Comparison of ENCODE assay signal across 23 mouse cellular contexts in genomic region chr3:98108416-98108815, GRCm38 (mm10). TPM values are rescaled to one million over a fixed set of nuclear protein-coding genes. Genes with fewer than 3 reads are reported as not detected.
DNase-seq lines count a peak whose midpoint lies in the region; ATAC-seq and TF ChIP-seq lines count a peak whose summit lies in the region.
"Had no signal": no experiment of that assay in that cellular context is flagged by ENCODE, and none has a peak within 500 bp of the region (broad histone marks: within the 10 kb centered on the region; RNA-seq: fewer than 3 reads in every experiment).

No protein-coding gene starts in this region.

- H3K4me1 ChIP-seq in kidney, postnatal 0 days (replicated peaks; ENCODE audit: insufficient read depth, low read length) = 0 out of 2 replicates have a peak, but pooled peaks cover 3% of the 10 kb centered on the region
- no peaks in the 10 kb centered on the region for H3K4me1 ChIP-seq in lung, embryonic 16.5 days (replicated peaks; ENCODE audit: control insufficient read depth, insufficient read depth, low read length)
- H3K4me1 ChIP-seq in embryonic facial prominence, embryonic 15.5 days = peaks cover 37% of the 10 kb centered on the region

- DNase-seq in kidney, postnatal 0 days (ENCODE audit: low spot score) = no peak
- no peak for DNase-seq in kidney, postnatal 4 days
- DNase-seq in lung, postnatal 14 days = no peak
- DNase-seq in lung, postnatal 25 days (ENCODE audit: low spot score) = peak; percentile 43
- DNase-seq in T-cell, adult 2 months (ENCODE audit: low spot score) = no peak
- no peak for DNase-seq in layer of hippocampus, adult 8-10 months (ENCODE audit: low spot score in 2 of 2)
- DNase-seq: adrenal gland, adult 8-10 months; cerebellum, adult 8-10 months; heart, postnatal 10 days; kidney, adult 11 months; thymus, postnatal 14 days had no signal

- 0 out of 2 replicates have a peak overlapping the region, but pooled peaks have one; percentile 42 for H3K27ac ChIP-seq in kidney, postnatal 0 days
- H3K27ac ChIP-seq in lung, embryonic 16.5 days (ENCODE audit: low read length) = peak overlapping the region; percentile 44; the same call in 1 of the 2 replicates
- H3K27ac ChIP-seq in embryonic facial prominence, embryonic 15.5 days (replicated peaks) = peak overlapping the region; percentile 69

- no peak overlapping the region for H3K4me3 ChIP-seq in kidney, postnatal 0 days (replicated peaks; ENCODE audit: low read depth, low read length)
- H3K4me3 ChIP-seq in lung, embryonic 16.5 days (ENCODE audit: low read length) = no peak overlapping the region
- no peak overlapping the region for H3K4me3 ChIP-seq in embryonic facial prominence, embryonic 15.5 days (replicated peaks)
- H3K4me3 ChIP-seq: liver, embryonic 15.5 days had no signal

- H3K9me3 ChIP-seq in kidney, postnatal 0 days (replicated peaks; ENCODE audit: low read length) = no peaks in the 10 kb centered on the region
- H3K9me3 ChIP-seq in lung, embryonic 16.5 days (ENCODE audit: control insufficient read depth, low read length) = no peaks in the 10 kb centered on the region
- H3K9me3 ChIP-seq in embryonic facial prominence, embryonic 15.5 days (replicated peaks) = no peaks in the 10 kb centered on the region
- H3K9me3 ChIP-seq: liver, embryonic 15.5 days had no signal

- no peak for TF ChIP-seq CTCF in kidney, postnatal 0 days (IDR thresholded peaks at IDR 0.05; ENCODE audit: low read depth)

- H3K9ac ChIP-seq in kidney, postnatal 0 days (ENCODE audit: low read depth, low read length) = no peak overlapping the region
- no peak overlapping the region for H3K9ac ChIP-seq in lung, embryonic 16.5 days (ENCODE audit: low read length)
- no peak overlapping the region for H3K9ac ChIP-seq in embryonic facial prominence, embryonic 15.5 days
- H3K9ac ChIP-seq: liver, embryonic 15.5 days had no signal

- H3K36me3 ChIP-seq in kidney, postnatal 0 days (ENCODE audit: insufficient read depth, low read length) = peaks cover 48% of the 10 kb centered on the region
- peaks cover 36% of the 10 kb centered on the region for H3K36me3 ChIP-seq in lung, embryonic 16.5 days (ENCODE audit: control insufficient read depth, insufficient read depth, low read length)
- peaks cover 77% of the 10 kb centered on the region for H3K36me3 ChIP-seq in embryonic facial prominence, embryonic 15.5 days

- no peak overlapping the region for H3K4me2 ChIP-seq in kidney, postnatal 0 days (ENCODE audit: low read length)
- H3K4me2 ChIP-seq in lung, embryonic 16.5 days (ENCODE audit: low read depth, low read length) = no peak overlapping the region
- no peak overlapping the region for H3K4me2 ChIP-seq in embryonic facial prominence, embryonic 15.5 days (replicated peaks)
- H3K4me2 ChIP-seq: heart, embryonic 11.5 days; liver, embryonic 15.5 days had no signal

- 52% methylated on average over 4 of the region's 4 CpGs for WGBS in kidney, postnatal 0 days
- 43% methylated on average over 4 of the region's 4 CpGs for WGBS in lung, embryonic 16.5 days
- 49% methylated on average over 4 of the region's 4 CpGs for WGBS in embryonic facial prominence, embryonic 15.5 days

- ATAC-seq in kidney, postnatal 0 days (replicated peaks; ENCODE audit: low FRiP score, low read depth) = no peak
- ATAC-seq in lung, embryonic 16.5 days (ENCODE audit: low read depth) = no peak
- ATAC-seq in embryonic facial prominence, embryonic 15.5 days (ENCODE audit: insufficient number of reproducible peaks, low FRiP score, low TSS enrichment, low read depth) = no peak
- ATAC-seq: forebrain, embryonic 16.5 days had no signal

- H3K27me3 ChIP-seq in kidney, postnatal 0 days (ENCODE audit: insufficient read depth, low read length) = no peaks in the 10 kb centered on the region
- H3K27me3 ChIP-seq in lung, embryonic 16.5 days (ENCODE audit: control insufficient read depth, insufficient read depth, low read depth, low read length) = no peaks in the 10 kb centered on the region
- H3K27me3 ChIP-seq in embryonic facial prominence, embryonic 15.5 days = no peaks in the 10 kb centered on the region
- H3K27me3 ChIP-seq: liver, embryonic 15.5 days had no signal

RNA-seq across cellular contexts. Expression of gene Adam30, which starts 52.0 kb away (rescaled TPM):
- not detected in 2 replicates for polyA plus RNA-seq in kidney, postnatal 0 days (2015; fragmentation: Nextera tagmentation; extraction: Ambion mirVana)
- not detected in 2 replicates for polyA plus RNA-seq in lung, embryonic 16.5 days (2015; fragmentation: Nextera tagmentation; extraction: Ambion mirVana)
- polyA plus RNA-seq in embryonic facial prominence, embryonic 15.5 days (2015; fragmentation: Nextera tagmentation; extraction: Ambion mirVana) = not detected in 2 replicates
- under 1 TPM in 1 of 4 experiments, not detected in 3; 0.36 TPM for total RNA-seq in layer of hippocampus, adult 8-10 months (2022)
- total RNA-seq: adrenal gland, adult 8-10 months; gastrocnemius, adult 18-20 months; granulocyte monocyte progenitor cell, adult 5-6 weeks; layer of hippocampus, postnatal 25 days; left cerebral cortex, postnatal 14 days; midbrain, postnatal 0 days had no signal
- polyA plus RNA-seq: C2C12; forebrain, embryonic 16.5 days; heart, embryonic 11.5 days; hindbrain, embryonic 11.5 days; liver, embryonic 15.5 days; midbrain, postnatal 0 days had no signal
